Mouse (Mus musculus): ENCODE results near the gene 2410131K14Rik.

DNA sequence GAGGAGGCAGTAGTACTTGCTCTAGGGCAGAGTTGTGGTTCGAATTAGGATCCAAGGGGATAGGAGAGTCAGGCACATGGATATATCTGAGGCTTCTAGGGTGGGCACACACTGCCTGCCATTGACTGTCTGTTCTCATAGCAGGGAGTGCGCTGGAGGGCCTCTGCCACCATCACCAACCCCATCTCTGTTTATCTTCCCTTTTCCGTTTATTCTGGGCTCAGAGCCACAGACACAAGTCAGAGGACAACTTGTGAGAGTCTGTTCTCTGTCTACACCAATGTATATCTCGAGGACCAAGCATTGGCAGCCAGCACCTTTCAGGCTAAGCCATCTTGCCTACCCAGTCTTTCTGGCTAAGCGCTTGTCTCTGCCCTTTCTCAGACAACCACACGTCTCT is 14.6 kb downstream of the 2410131K14Rik start:
- TF ChIP-seq FOSL1 (IDR thresholded peaks at IDR 0.05; ENCODE audit: insufficient read depth, low read length, poor library complexity, severe bottlenecking) (no peak), CTCF (IDR thresholded peaks at IDR 0.05; ENCODE audit: control insufficient read depth, insufficient read depth, insufficient read length) (no peak), MYOD1 (IDR thresholded peaks at IDR 0.05; ENCODE audit: control insufficient read depth, insufficient read length, low read depth) (no peak), MAX (IDR thresholded peaks at IDR 0.05) (no peak), CEBPB (IDR thresholded peaks at IDR 0.05; ENCODE audit: low read depth) (no peak), MYOG (IDR thresholded peaks at IDR 0.05; ENCODE audit: control insufficient read depth, extremely low read depth, insufficient read length) (no peak)

Measured in C2C12 (cell line).